Mouse (Mus musculus): ENCODE data around the gene Gm20547. TPM values are rescaled to one million over a fixed set of nuclear protein-coding genes. Genes with fewer than 3 reads are reported as not detected.
A peak's percentile ranks its signal among the peaks of the same experiment; 100 is the strongest.
"Not testable (repeated sequence)": the region's sequence is repeated elsewhere in the genome, so short reads cannot be mapped to it uniquely, and the experiment has no call there.

Gm20547 gene
- polyA plus RNA-seq, 1 experiment, result not detected

DNA sequence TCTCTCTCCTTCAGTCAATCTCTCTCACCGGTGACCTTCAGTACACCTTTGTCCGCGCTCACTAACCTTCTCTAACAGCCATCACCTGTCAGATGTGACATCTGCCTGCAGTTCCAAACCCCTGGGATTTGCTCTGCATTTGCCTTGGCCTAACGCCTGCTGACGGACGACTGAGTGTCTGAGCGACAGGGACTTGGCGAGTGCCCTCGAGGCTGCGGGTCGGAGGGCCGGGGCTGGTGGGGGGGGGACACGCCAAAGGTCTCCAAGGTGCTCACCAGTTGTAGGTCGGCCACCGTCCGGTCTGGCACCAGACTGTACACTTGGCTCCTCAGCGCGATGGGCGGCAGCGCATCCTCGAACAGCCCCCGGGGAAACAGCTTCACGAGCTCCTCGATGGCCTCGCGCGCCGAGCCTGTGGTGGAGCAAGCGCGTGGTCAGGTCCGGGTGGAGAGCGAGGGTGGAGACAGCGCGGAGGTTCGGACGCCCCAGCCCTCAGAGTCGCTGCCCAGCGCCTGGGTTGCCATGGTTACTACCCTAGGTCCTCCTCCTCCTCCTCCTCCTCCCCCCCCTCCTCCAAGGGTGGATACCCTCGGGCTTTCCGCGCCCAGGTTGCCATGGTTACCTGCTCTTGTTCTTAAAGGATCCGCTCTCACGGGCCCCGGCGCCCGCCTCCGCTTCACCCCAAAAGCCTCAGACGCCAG lies 45.5 kb downstream of the Gm20547 start:
- H3K27ac ChIP-seq (ENCODE audit: insufficient read depth, low read length), result no peak overlapping the region
- H3K9me3 ChIP-seq (replicated peaks; ENCODE audit: control insufficient read depth, insufficient read depth, low read length, poor library complexity, severe bottlenecking), result peaks cover 1% of the 10 kb centered on the region; the same call in 1 of the 2 replicates
- peaks cover 5% of the 10 kb centered on the region for H3K36me3 ChIP-seq (ENCODE audit: control insufficient read depth, insufficient read depth, low read length, poor library complexity, severe bottlenecking)
- H3K9ac ChIP-seq (ENCODE audit: low read depth, poor library complexity, severe bottlenecking), result peak overlapping the region; percentile 41
- no peaks in the 10 kb centered on the region for H3K4me1 ChIP-seq (ENCODE audit: control insufficient read depth, insufficient read depth, low read length)
- no peak for TF ChIP-seq POLR2A (IDR thresholded peaks at IDR 0.05; ENCODE audit: insufficient read depth, low read length)
- TF ChIP-seq EP300 (IDR thresholded peaks at IDR 0.05; ENCODE audit: insufficient read depth, low read depth, low read length), result no peak
- no peak for TF ChIP-seq CTCF (IDR thresholded peaks at IDR 0.05; ENCODE audit: low read depth, low read length)
- H3K4me3 ChIP-seq (ENCODE audit: low read depth, low read length), result peak overlapping the region; percentile 89
- no peaks in the 10 kb centered on the region for H3K27me3 ChIP-seq (ENCODE audit: control insufficient read depth, insufficient read depth, low read length, poor library complexity, severe bottlenecking)

DNA sequence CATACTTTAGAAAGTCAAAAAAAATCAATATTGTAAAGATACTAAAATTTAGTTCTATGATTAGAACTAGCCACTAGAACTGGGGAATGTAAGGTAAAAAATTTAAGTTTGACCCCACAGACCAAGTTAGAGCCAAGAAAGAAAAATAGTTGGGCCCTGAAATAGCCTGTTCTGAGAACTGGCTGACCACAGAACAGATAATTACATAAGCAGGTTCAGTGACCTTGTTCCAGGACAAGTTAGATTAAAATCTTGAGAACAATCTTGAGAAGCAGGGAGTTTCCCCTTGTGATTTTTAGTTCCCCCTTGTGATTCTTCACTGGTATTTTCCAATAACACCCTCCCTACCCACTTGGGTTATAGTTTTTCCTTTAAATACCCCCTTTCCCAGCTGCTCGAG lies 51.1 kb downstream of the Gm20547 start:
- Histone ChIP-seq H3K36me3 (ENCODE audit: control insufficient read depth, insufficient read depth, low read length, poor library complexity, severe bottlenecking) (peaks cover 19% of the 10 kb centered on the region), H3K9me3 (replicated peaks; ENCODE audit: control insufficient read depth, insufficient read depth, low read length, poor library complexity, severe bottlenecking) (peaks cover 18% of the 10 kb centered on the region)
- not testable (repeated sequence) for H3K4me3 ChIP-seq (ENCODE audit: low read depth, low read length); H3K4me1 ChIP-seq (ENCODE audit: control insufficient read depth, insufficient read depth, low read length); H3K27me3 ChIP-seq (ENCODE audit: control insufficient read depth, insufficient read depth, low read length, poor library complexity, severe bottlenecking); H3K27ac ChIP-seq (ENCODE audit: insufficient read depth, low read length); H3K9ac ChIP-seq (ENCODE audit: low read depth, poor library complexity, severe bottlenecking)

DNA sequence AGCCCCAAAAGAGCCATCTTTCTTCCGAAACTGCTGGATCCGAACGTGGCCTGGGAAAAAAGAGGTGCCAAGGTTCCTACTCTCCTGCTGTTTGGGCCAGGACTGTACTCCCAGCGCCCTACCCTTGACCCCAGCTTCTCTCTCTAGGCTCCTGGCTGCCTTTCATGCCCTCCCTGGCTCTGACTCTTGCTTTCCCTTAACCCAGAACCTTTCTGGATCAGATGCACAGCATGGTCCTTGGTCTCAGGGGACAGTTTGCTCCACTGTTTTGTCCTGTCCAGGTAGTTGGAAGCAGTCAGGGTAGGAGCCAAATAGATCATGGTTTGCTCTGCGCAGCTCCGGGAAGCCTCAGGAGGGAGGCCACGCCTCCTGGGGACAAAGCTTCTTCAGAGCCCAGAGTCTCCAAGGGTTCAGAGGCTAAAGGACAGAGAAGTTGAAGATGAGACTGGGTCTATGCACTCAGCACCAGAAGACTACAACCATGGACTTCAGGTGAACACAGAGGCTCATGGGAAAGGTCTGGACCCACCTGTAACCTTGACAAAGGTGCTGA lies 66.9 kb downstream of the Gm20547 start:
- Histone ChIP-seq H3K27me3 (ENCODE audit: control insufficient read depth, insufficient read depth, low read length, poor library complexity, severe bottlenecking) (no peaks in the 10 kb centered on the region), H3K36me3 (ENCODE audit: control insufficient read depth, insufficient read depth, low read length, poor library complexity, severe bottlenecking) (no peaks in the 10 kb centered on the region), H3K9me3 (replicated peaks; ENCODE audit: control insufficient read depth, insufficient read depth, low read length, poor library complexity, severe bottlenecking) (no peaks in the 10 kb centered on the region), H3K4me1 (ENCODE audit: control insufficient read depth, insufficient read depth, low read length) (no peaks in the 10 kb centered on the region), H3K27ac (ENCODE audit: insufficient read depth, low read length) (no peak overlapping the region), H3K9ac (ENCODE audit: low read depth, poor library complexity, severe bottlenecking) (no peak overlapping the region), H3K4me3 (ENCODE audit: low read depth, low read length) (no peak overlapping the region)
- TF ChIP-seq EP300 (IDR thresholded peaks at IDR 0.05; ENCODE audit: insufficient read depth, low read depth, low read length) (no peak), CTCF (IDR thresholded peaks at IDR 0.05; ENCODE audit: low read depth, low read length) (no peak), POLR2A (IDR thresholded peaks at IDR 0.05; ENCODE audit: insufficient read depth, low read length) (no peak)

DNA sequence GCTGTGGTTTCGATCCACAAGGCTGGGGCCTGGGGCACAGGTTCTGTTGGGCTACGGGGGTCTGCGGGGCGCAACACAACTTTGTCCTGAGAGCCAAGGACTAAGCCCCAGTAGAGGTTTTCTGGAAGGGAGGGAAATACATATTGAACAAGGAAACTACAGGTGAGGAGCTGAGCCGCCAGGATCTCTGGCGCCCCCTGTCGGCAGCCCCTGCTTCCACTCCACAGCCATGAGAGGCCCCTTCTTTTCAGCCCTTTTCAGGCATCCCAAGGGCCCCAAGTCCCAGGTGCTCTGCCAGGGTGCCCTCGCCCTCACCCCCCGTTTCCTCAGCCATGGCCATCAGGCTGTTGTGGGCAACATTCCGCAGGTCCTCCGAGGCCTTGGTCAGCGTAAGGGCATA lies 68.1 kb downstream of the Gm20547 start:
- not testable (repeated sequence) for H3K4me1 ChIP-seq (ENCODE audit: control insufficient read depth, insufficient read depth, low read length); H3K4me3 ChIP-seq (ENCODE audit: low read depth, low read length); H3K27me3 ChIP-seq (ENCODE audit: control insufficient read depth, insufficient read depth, low read length, poor library complexity, severe bottlenecking); H3K9me3 ChIP-seq (replicated peaks; ENCODE audit: control insufficient read depth, insufficient read depth, low read length, poor library complexity, severe bottlenecking); H3K9ac ChIP-seq (ENCODE audit: low read depth, poor library complexity, severe bottlenecking); H3K27ac ChIP-seq (ENCODE audit: insufficient read depth, low read length); H3K36me3 ChIP-seq (ENCODE audit: control insufficient read depth, insufficient read depth, low read length, poor library complexity, severe bottlenecking)
- peak; percentile 75 for TF ChIP-seq CTCF (IDR thresholded peaks at IDR 0.05; ENCODE audit: low read depth, low read length)

DNA sequence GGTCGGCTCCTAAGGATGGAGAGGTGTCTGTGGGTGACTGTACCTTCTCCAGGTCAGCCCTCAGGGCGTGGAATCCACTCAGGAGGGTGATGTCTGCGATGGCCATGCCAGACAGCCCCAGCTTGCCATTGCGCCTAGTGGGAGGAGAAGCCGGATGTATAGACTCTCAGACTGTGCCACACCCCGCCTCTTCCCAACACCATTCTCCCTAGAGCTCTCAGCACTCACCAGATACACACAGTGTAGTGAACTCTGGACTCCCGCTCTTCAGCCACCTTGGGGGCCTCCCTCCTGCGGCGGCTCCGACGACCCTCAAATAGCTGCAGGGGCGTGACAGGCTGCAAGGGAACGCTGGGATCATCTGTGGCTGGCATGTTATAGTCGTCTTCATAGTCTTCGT lies 70.6 kb downstream of the Gm20547 start:
- no peak for TF ChIP-seq POLR2A (IDR thresholded peaks at IDR 0.05; ENCODE audit: insufficient read depth, low read length)
- no peak for TF ChIP-seq CTCF (IDR thresholded peaks at IDR 0.05; ENCODE audit: low read depth, low read length)
- no peak for TF ChIP-seq EP300 (IDR thresholded peaks at IDR 0.05; ENCODE audit: insufficient read depth, low read depth, low read length)
- no peaks in the 10 kb centered on the region for H3K9me3 ChIP-seq (replicated peaks; ENCODE audit: control insufficient read depth, insufficient read depth, low read length, poor library complexity, severe bottlenecking)
- no peaks in the 10 kb centered on the region for H3K36me3 ChIP-seq (ENCODE audit: control insufficient read depth, insufficient read depth, low read length, poor library complexity, severe bottlenecking)
- no peak overlapping the region for H3K9ac ChIP-seq (ENCODE audit: low read depth, poor library complexity, severe bottlenecking)
- H3K4me1 ChIP-seq (ENCODE audit: control insufficient read depth, insufficient read depth, low read length), result no peaks in the 10 kb centered on the region
- no peak overlapping the region for H3K27ac ChIP-seq (ENCODE audit: insufficient read depth, low read length)
- no peak overlapping the region for H3K4me3 ChIP-seq (ENCODE audit: low read depth, low read length)
- no peaks in the 10 kb centered on the region for H3K27me3 ChIP-seq (ENCODE audit: control insufficient read depth, insufficient read depth, low read length, poor library complexity, severe bottlenecking)

DNA sequence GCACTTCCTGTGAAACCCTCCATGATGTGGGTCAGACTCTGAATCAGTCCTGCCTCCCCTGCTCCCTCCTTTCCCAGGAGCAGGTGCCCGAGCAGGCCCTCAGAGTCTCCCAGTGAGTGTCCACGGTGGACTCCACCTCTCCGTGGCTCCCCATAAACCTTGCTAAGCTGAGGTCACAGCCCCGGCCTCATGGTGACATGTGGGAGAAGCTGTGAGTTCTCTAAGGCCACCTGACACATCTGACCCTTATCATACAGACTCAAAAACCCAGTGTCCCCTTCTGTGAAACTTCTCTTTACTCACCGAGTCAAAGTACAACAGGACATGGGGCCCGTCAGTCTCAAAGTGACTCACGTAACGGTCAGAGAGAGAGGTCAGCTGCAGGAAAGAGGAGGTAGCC lies 71.0 kb downstream of the Gm20547 start:
- not testable (repeated sequence) for H3K9ac ChIP-seq (ENCODE audit: low read depth, poor library complexity, severe bottlenecking); H3K27ac ChIP-seq (ENCODE audit: insufficient read depth, low read length); H3K36me3 ChIP-seq (ENCODE audit: control insufficient read depth, insufficient read depth, low read length, poor library complexity, severe bottlenecking); H3K27me3 ChIP-seq (ENCODE audit: control insufficient read depth, insufficient read depth, low read length, poor library complexity, severe bottlenecking); H3K4me1 ChIP-seq (ENCODE audit: control insufficient read depth, insufficient read depth, low read length); H3K4me3 ChIP-seq (ENCODE audit: low read depth, low read length); H3K9me3 ChIP-seq (replicated peaks; ENCODE audit: control insufficient read depth, insufficient read depth, low read length, poor library complexity, severe bottlenecking)

DNA sequence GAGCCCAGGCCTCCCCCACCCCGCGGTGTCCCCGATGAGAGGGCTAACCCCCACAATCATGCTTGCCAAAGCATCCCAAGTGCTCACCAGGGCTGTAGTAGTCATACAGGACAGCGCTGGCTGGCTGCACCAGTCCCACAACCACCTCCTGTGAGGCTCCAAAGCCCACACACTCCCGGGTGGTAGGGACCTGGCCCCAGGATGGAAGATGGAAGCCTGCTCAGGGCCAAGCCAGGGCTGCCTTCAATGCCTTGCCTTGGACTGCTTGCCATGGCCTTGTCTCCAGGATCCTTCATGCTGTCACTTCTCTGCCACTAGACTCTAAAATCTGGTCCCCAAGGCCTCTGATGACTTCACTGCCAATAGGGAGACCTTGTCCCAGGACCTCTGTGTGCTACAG lies 71.4 kb downstream of the Gm20547 start:
- not testable (repeated sequence) for H3K4me1 ChIP-seq (ENCODE audit: control insufficient read depth, insufficient read depth, low read length); H3K27ac ChIP-seq (ENCODE audit: insufficient read depth, low read length); H3K36me3 ChIP-seq (ENCODE audit: control insufficient read depth, insufficient read depth, low read length, poor library complexity, severe bottlenecking); H3K27me3 ChIP-seq (ENCODE audit: control insufficient read depth, insufficient read depth, low read length, poor library complexity, severe bottlenecking); H3K9ac ChIP-seq (ENCODE audit: low read depth, poor library complexity, severe bottlenecking); H3K4me3 ChIP-seq (ENCODE audit: low read depth, low read length); H3K9me3 ChIP-seq (replicated peaks; ENCODE audit: control insufficient read depth, insufficient read depth, low read length, poor library complexity, severe bottlenecking)
